Mouse (Mus musculus): ENCODE measurements around the gene Capn5.
"Not testable (repeated sequence)": the region's sequence is repeated elsewhere in the genome, so short reads cannot be mapped to it uniquely, and the experiment has no call there.

Gene Capn5

DNA sequence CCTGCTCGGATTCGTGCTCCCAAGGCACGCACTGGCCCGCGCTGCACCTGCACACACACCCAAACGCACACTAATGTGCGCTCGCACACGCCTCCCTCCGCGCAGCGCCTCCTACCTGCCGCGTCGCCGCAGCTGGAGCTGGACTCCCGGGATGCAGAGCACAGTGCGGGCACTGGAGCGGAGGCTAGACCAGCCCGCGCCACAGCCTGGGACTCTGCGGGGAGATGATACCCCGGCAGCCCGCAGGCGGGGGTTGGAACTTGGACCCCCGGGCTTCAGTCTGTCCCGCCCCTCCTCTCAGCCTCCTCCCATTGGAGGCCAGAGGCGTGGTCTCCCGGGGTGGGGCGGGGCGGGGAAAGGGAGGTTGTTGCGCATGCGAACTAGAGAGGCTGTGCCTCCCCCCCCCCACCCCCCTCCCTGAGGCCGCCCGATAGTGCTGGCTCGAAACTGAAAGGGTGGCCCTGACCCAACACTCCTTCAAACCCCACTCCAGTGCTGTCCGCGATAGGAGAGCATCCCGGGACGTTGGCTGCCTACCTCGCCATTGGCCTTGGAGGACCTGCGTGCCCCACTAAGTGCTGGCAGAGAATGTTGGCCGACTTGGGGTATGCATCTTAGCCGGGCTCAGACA lies at the start of gene Capn5:
Capn5 (minus strand) TSS at position 346 of the 631 bp plus-strand sequence.
- DNase-seq (ENCODE audit: low spot score) = peak; percentile 82

GRCm38 (mm10) chr7:98223796-98224195 lies 45.7 kb upstream of the Capn5 start:
- no peak for DNase-seq (ENCODE audit: low spot score)

GRCm38 (mm10) chr7:98216713-98217112 lies 38.6 kb upstream of the Capn5 start:
- no peak for DNase-seq (ENCODE audit: low spot score)

GRCm38 (mm10) chr7:98202946-98203345 lies 24.9 kb upstream of the Capn5 start:
- no peak for DNase-seq (ENCODE audit: low spot score)

DNA sequence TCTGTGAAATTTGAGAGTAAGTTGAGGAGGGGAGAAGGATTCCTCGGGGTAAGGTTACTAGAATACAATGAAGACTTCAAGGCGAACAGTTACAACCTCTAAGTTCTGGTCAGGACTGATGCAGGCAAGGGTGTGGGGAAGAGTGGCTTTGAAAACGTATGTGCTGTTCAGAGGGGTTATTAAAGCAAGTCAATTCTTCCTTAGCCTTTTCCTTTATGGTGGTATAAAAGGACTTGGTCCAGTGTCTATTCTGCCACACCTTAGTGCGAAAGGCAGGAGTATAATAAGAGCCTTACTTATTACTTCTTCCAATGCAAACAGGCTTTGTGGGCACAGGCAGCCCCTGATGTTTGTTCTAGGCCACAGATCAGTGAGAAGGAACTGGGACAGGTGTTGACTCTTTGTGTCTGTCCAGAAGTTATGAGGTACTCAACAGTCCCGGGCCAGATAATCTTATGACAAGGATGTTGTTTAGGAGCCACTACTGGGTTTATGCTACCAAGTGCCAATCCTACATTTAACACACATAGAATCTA lies 23.5 kb upstream of the Capn5 start:
- DNase-seq (ENCODE audit: low spot score) = no peak

DNA sequence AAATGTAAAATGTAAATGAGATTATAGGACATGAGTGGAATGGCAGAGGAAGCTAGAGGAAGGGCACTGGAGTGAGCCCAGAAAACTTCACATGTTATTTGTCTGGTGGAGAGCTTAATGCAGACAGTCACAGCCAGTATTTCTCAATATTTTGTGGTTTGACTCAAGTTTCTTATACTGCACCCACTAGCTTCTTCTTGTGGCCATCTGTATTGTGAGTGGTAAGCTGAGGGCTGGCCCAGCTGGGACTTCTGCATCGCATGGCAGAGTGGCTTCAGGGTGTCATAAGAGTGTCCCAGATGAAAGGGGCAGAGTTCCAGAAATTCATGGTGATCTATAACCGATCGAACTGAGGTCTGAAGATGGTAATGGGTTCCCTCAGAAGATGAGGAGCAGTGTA lies 22.3 kb upstream of the Capn5 start:
- DNase-seq (ENCODE audit: low spot score) = no peak

GRCm38 (mm10) chr7:98199381-98199780 lies 21.3 kb upstream of the Capn5 start, which contains the start of gene B3gnt6:
Gene B3gnt6 (minus strand): TSS chr7:98199481.
- no peak for DNase-seq (ENCODE audit: low spot score)

- no peak for DNase-seq (ENCODE audit: low spot score)
Measured at GRCm38 (mm10) chr7:98195151-98195801, 17.2 kb upstream of the Capn5 start.

GRCm38 (mm10) chr7:98194026-98194792 lies 16.1 kb upstream of the Capn5 start:
- no peak for DNase-seq (ENCODE audit: low spot score)

GRCm38 (mm10) chr7:98193515-98194025 lies 15.5 kb upstream of the Capn5 start:
- no peak for DNase-seq (ENCODE audit: low spot score)

DNA sequence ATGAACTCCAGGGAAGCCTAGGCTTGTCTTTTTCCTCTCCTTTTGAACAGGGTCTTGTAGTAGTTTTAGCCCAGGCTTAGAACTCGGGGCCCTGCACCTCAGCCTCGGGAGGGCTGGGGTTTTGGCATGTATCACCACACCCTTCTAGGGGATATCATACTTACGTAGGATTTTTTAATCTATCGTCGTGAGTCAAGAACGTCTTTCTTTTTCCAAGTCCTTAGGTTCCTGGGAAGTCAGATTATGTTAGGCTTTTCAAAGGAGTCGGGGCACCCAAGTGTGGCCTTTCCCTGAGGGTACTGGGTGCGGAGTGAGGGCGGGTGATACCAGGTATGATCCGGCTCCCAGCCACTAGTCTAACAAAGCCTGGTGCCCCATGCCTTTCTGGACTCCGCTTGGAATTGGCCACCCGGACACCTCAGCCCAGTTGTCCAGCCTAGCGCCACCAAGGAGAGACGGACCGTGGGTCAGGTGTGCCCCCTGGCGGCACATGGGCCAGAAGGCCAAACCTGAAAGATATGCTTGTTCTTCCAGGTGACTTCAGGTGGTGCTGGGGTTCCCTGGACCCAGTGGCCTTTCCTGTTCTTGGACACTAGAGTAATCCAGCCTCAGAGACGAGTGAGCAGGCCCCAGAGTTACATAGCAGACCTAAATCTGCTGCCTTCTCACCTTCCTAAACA lies 13.6 kb upstream of the Capn5 start:
- DNase-seq (ENCODE audit: low spot score) = no peak

DNA sequence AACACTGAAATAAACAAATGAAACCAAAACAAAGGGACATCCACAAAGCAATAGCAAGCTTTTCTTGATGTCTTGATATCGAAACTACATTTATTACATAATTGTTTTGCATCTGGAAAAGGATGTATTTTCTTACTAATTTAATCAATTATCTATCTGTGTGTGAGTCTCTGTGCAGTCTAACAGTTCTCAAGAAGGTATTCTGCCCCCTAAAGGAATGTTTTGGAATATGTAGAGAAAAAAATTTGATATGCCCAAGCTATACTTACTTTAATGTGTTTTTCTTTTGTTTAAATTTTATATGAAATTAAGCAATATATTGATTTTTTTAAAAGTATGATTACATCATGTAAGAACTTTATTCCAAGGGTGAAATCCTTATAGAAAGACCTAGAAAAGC lies 12.5 kb upstream of the Capn5 start:
- no peak for DNase-seq (ENCODE audit: low spot score)

DNA sequence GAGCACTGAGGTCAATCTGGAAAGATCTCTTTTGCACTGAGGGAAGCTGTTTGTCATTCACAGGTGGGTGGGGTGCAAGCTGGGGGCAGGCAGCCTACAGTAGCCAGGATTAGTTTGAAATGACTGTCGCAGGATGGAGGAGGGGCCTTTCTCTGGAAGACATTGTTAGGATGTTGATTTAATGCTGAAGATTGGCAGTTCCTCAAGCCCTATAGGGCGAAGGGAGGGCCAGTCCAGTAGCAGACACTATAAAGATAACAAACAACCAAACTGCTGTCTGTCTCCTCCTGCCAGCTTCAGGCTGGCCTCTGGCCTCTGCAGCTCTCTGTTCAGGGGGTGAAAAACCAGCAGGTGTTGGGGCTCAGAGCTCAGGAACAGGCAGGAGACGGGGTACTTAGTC lies 11.7 kb upstream of the Capn5 start:
- DNase-seq (ENCODE audit: low spot score) = no peak

- DNase-seq (ENCODE audit: low spot score) = no peak
Measured at GRCm38 (mm10) chr7:98188680-98189079, 10.6 kb upstream of the Capn5 start.

DNA sequence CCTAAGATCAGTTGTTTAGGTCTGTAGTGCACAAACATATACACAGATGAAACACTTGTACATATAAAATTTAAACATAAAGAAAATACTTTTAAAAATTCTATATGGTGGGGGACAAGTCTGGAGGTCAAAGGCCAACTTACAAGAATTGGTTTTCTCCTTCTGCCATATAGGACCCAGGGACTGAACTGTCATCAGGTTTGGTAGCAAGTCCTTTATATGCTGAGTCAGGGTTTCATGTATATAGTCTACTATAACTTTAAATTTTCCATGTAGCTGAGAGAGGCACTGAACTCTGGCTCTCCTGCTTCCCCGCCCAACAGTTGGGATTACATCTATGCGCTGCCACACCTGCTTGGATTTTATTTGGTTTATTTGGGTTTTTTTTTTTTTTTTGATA lies 10.2 kb upstream of the Capn5 start:
- no peak for DNase-seq (ENCODE audit: low spot score)

DNA sequence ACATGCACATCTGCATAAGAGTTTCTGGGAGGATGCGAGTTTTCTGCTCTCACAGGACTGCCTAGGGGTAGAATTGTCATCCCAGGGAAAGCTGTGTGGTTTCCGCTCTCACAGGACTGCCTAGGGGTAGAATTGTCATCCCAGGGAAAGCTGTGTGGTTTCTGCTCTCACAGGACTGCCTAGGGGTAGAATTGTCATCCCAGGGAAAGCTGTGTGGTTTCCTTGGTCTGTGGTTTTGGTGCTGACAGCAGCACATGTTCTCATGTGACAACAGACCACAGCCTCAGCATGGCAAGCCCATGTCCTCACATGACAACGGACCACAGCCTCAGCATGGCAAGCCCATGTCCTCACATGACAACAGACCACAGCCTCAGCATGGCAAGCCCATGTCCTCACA lies 9.3 kb upstream of the Capn5 start:
- DNase-seq (ENCODE audit: low spot score) = not testable (repeated sequence)

GRCm38 (mm10) chr7:98186637-98187036 lies 8.6 kb upstream of the Capn5 start:
- DNase-seq (ENCODE audit: low spot score) = no peak

GRCm38 (mm10) chr7:98185326-98185725 lies 7.3 kb upstream of the Capn5 start:
- no peak for DNase-seq (ENCODE audit: low spot score)

DNA sequence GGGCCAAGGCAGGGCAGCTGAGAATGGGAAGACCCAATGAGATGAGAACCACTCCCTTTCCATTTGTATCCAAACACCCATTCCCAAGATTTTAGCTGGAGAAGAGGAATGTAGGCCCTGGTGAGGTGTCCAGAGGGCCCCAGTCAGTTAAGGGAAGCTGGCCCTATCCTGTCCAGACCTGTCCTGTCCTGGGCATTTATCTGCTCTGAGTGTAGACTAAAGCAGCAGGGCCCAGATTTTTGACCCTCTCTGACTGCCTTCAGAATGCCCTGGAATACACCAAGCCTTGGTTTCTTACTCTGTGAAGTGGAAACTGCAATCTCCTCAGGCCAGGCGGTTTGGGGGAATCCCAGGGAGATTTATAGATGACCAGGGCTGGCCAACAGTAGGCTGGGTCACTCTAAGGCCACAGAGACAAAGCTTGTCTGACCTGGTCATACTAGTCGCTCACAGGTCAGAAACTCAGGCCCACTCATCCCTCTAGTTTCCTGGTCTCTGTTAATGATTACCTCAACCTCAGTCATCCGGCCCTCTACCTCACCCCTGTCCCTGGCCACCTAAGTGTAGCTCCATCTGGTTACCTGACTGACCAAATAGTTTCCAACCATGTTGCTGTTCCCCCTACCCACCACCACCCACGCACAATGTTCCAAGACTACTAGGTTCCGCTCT lies 622 bp upstream of the Capn5 start:
- DNase-seq (ENCODE audit: low spot score) = no peak

- no peak for DNase-seq (ENCODE audit: low spot score)
Measured at GRCm38 (mm10) chr7:98177566-98177928, 527 bp downstream of the Capn5 start.

DNA sequence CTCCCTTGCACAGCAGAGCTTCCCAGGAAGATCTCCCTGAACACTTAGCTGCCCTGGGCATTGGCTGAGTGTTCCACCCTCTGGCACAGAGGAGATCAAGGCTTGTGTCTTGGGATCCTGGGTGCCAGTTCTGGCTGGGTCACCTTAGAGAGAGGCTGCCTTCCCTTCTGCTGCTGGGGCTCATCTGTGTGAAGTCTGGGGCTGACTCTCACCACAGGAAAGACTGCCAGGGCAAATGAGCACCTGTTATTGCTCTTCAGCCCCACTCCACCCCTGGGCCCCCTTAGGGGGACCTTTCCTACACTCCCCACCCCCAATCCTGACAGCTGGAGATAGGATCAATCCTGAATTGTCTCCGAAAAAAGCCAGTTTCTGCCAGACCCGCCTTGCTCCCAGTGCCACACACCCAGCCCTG lies 996 bp downstream of the Capn5 start:
- no peak for DNase-seq (ENCODE audit: low spot score)
